Mouse (Mus musculus): ENCODE measurements around the gene Ghdc. TPM values are rescaled to one million over a fixed set of nuclear protein-coding genes. Genes with fewer than 3 reads are reported as not detected.
A peak's percentile ranks its signal among the peaks of the same experiment; 100 is the strongest.
"Not testable (repeated sequence)": the region's sequence is repeated elsewhere in the genome, so short reads cannot be mapped to it uniquely, and the experiment has no call there.

Ghdc gene
- polyA plus RNA-seq, 1 experiment, result not detected

DNA sequence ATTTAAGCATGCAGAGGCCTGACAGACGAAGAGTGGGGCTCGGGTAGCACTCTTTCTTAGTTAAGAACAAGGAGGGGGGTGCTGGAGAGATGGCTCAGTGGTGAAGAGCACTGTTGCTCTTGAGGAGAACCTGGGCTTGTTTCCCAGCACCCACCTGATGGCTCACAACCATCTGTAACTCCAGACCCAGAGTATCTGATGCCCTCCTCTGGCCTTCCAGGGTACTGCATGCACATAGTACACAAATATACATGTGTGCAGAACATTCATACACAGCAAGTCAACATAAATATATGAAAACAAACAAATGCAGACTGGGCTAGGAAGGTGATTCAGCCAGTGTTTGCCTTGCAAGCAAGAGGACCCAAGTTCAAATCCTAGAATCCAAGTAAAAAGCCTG is 40.4 kb upstream of the Ghdc start:
- WGBS, result 94% methylated on average over 2 of the region's 2 CpGs

DNA sequence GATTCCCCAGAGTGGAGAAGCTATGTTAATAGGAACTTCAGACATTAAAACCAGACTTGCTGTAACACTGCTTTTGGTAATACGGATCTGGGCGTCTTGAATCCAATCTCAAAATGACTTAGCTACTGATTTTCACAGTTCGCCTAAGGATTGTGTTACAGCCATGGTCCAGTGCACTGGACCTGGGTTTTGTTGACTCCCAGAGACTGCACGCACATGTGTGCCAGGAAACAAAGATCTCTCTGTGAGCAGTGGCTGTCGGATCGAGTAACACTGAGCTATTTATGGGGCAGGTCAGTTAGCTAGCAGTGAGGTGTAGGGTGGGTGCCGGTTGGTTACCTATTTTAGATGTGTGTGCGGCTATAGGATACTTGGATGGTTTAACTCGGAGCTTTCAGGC is 39.8 kb upstream of the Ghdc start:
- H3K4me3 ChIP-seq (ENCODE audit: insufficient read depth, low read depth, low read length), result no peak overlapping the region
- no peak for TF ChIP-seq CTCF (IDR thresholded peaks at IDR 0.05; ENCODE audit: insufficient read depth, low read depth, low read length)
- TF ChIP-seq POLR2A (IDR thresholded peaks at IDR 0.05; ENCODE audit: insufficient read depth, low read depth, low read length), result no peak
- peaks cover 6% of the 10 kb centered on the region for H3K4me1 ChIP-seq (ENCODE audit: control insufficient read depth, insufficient read depth, low read length)
- H3K27ac ChIP-seq (ENCODE audit: insufficient read depth, low read depth, low read length), result no peak overlapping the region
- 75% methylated on average over 9 of the region's 9 CpGs for WGBS

More for the DNA sequence above, 40.4 kb upstream of the Ghdc start:
- Histone ChIP-seq H3K4me3 (ENCODE audit: insufficient read depth, low read depth, low read length) (no peak overlapping the region), H3K4me1 (ENCODE audit: control insufficient read depth, insufficient read depth, low read length) (peaks cover 6% of the 10 kb centered on the region), H3K27ac (ENCODE audit: insufficient read depth, low read depth, low read length) (no peak overlapping the region)
- TF ChIP-seq CTCF (IDR thresholded peaks at IDR 0.05; ENCODE audit: insufficient read depth, low read depth, low read length) (peak; percentile 17; the same call in 1 of the 2 replicates), POLR2A (IDR thresholded peaks at IDR 0.05; ENCODE audit: insufficient read depth, low read depth, low read length) (no peak)

DNA sequence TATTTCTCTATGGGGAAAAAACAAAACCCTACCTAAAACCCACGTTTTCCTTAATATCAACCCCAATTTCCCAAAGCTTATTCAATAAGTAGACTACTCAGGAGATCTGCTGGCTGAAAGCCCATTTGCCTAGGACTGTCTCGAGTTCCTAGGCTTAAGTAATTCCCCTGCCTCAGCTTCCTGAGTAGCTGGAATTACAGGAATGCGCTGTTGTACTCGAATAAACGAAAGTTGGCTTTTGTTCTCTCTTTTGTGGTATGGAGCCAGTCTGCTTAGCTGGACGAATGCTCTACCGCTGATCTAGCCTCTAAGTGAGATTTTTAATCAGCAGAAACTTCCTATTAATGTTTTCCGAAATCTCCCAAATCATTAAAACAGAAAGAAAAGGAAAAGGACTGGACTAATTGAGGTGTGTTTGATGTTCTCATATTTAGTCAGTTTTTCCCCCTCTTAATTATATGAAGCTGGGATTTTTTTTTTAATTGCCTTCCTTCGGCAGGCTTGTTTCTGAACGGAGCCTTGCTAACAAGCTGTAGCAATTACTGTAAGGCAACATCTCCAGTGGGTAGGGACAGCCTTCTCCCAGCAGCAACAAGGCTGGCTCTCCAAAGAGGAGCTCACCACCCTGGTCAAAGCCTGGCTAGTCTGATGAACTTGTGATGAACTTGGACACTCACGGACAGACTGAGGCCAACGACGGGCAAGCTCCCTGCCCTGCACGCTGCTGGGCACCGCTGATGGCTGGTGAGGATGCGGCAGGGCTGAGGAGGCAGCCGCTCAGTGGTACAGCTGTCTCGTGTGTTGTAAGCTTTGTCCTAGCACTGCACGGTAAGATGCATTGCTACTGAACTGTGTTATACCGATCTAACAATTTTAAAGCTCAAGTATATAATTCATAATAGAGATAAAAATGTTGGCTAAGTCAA is 35.9 kb upstream of the Ghdc start:
- Histone ChIP-seq H3K27ac (ENCODE audit: insufficient read depth, low read depth, low read length) (0 out of 2 replicates have a peak overlapping the region, but pooled peaks have one; percentile 18), H3K4me3 (ENCODE audit: insufficient read depth, low read depth, low read length) (no peak overlapping the region), H3K4me1 (ENCODE audit: control insufficient read depth, insufficient read depth, low read length) (peaks cover 4% of the 10 kb centered on the region)
- no peak for TF ChIP-seq CTCF (IDR thresholded peaks at IDR 0.05; ENCODE audit: insufficient read depth, low read depth, low read length)
- TF ChIP-seq POLR2A (IDR thresholded peaks at IDR 0.05; ENCODE audit: insufficient read depth, low read depth, low read length), result no peak
- 46% methylated on average over 20 of the region's 20 CpGs for WGBS

DNA sequence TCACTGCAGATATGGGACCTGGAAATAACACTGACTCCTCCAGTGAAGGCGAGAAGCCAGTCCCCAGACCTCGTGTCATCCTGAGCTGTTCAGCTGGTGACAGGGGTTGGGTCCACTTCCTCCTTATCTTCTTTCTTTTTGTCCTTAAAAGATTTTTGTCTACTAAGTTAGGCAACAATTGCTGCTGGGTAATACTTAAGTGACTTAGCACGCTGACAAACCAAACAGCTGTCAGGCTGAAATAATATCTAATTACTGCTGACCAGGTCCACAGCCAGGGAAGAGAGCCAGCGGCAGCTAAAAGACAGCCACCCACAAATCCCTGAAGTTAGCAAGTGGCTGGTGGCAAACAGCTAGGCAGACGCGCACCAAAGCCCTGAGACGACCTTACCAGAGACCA is 34.8 kb upstream of the Ghdc start:
- H3K27ac ChIP-seq (ENCODE audit: insufficient read depth, low read depth, low read length), result no peak overlapping the region
- H3K4me3 ChIP-seq (ENCODE audit: insufficient read depth, low read depth, low read length), result no peak overlapping the region
- TF ChIP-seq POLR2A (IDR thresholded peaks at IDR 0.05; ENCODE audit: insufficient read depth, low read depth, low read length) (no peak), CTCF (IDR thresholded peaks at IDR 0.05; ENCODE audit: insufficient read depth, low read depth, low read length) (no peak)
- H3K4me1 ChIP-seq (ENCODE audit: control insufficient read depth, insufficient read depth, low read length), result peaks cover 4% of the 10 kb centered on the region
- 74% methylated on average over 7 of the region's 7 CpGs for WGBS

DNA sequence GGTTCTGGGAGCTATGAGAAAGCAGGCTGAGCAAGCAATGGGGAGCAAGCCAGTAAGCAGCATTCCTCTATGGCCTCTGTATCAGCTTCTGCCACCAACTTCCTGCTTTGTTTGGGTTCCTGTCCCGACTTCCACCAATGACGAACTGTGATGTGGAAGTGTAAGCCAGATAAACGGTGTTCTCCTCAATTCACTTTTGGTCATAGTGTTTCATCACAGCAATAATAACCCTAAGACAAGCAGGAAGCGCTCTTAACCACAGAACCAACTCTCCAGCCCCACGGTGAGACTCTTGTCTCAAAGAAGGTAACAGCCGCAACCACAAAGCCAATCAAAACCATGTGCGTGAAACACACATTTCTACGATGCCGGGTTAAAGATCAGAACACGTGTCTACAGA is 33.7 kb upstream of the Ghdc start:
- H3K4me3 ChIP-seq (ENCODE audit: insufficient read depth, low read depth, low read length), result no peak overlapping the region
- H3K27ac ChIP-seq (ENCODE audit: insufficient read depth, low read depth, low read length), result no peak overlapping the region
- no peak for TF ChIP-seq POLR2A (IDR thresholded peaks at IDR 0.05; ENCODE audit: insufficient read depth, low read depth, low read length)
- TF ChIP-seq CTCF (IDR thresholded peaks at IDR 0.05; ENCODE audit: insufficient read depth, low read depth, low read length), result no peak
- 96% methylated on average over 10 of the region's 10 CpGs for WGBS
- H3K4me1 ChIP-seq (ENCODE audit: control insufficient read depth, insufficient read depth, low read length), result peaks cover 4% of the 10 kb centered on the region

DNA sequence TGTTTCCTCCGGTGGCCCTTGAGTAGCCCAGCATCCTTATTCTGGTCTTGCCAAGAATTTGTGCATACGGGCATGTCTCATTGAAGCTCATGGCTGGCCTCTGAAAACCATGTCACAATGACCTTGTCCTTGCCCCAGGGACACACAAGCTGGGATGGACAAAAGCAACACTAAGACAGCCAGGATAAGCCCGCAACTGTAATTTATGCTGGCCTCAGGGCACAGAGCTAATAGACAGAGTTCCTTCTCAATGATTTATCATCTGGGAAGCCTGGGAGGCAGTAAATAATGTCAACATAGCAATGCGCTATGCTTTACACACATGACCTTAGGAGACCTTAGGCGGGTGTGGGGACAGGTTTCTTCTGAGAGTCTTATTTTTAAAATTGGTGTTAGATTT is 28.7 kb upstream of the Ghdc start:
- 71% methylated on average over 5 of the region's 5 CpGs for WGBS
- TF ChIP-seq POLR2A (IDR thresholded peaks at IDR 0.05; ENCODE audit: insufficient read depth, low read depth, low read length) (no peak), CTCF (IDR thresholded peaks at IDR 0.05; ENCODE audit: insufficient read depth, low read depth, low read length) (no peak)
- no peak overlapping the region for H3K27ac ChIP-seq (ENCODE audit: insufficient read depth, low read depth, low read length)
- no peaks in the 10 kb centered on the region for H3K4me1 ChIP-seq (ENCODE audit: control insufficient read depth, insufficient read depth, low read length)
- H3K4me3 ChIP-seq (ENCODE audit: insufficient read depth, low read depth, low read length), result no peak overlapping the region

DNA sequence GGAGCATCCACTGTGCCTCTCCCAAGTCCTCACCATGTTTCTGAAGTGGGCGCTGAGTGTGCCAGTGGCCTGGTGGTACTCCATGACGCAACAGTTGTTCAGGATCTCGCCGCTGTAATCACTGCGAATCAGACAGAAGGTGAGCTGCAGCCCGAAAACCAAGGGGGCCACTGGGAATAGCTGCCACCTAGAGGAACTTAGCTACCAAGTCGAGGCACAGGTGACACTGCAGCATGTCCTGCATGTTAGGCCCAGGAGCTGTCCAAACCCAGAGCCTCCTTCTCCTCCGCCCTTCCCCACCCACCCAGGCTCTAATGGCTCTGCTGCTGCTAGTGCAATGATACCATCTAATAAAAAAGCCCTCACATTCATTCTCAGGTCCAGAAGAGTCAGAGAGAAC is 25.8 kb upstream of the Ghdc start:
- H3K4me3 ChIP-seq (ENCODE audit: insufficient read depth, low read depth, low read length), result no peak overlapping the region
- H3K27ac ChIP-seq (ENCODE audit: insufficient read depth, low read depth, low read length), result no peak overlapping the region
- 78% methylated on average over 8 of the region's 8 CpGs for WGBS
- H3K4me1 ChIP-seq (ENCODE audit: control insufficient read depth, insufficient read depth, low read length), result no peaks in the 10 kb centered on the region
- no peak for TF ChIP-seq CTCF (IDR thresholded peaks at IDR 0.05; ENCODE audit: insufficient read depth, low read depth, low read length)
- TF ChIP-seq POLR2A (IDR thresholded peaks at IDR 0.05; ENCODE audit: insufficient read depth, low read depth, low read length), result no peak

DNA sequence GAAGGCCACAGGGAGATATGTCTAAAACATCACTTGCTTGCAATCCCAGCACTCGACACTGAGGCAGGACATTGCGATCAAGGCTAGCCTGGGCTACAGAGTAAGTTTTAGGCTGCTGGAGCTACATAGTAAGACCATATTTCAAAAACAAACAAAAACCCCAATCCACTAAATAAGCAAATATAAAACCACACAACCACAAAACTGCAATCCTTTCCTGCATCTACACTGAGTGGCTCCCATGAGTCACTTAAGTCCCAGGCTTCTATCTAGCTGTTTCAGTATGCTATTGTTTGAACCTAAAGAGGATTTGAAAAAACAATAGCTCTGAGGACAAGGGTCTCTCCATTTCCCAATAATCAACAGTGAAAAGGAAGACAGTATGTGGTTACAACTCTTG is 24.6 kb upstream of the Ghdc start:
- no peak overlapping the region for H3K27ac ChIP-seq (ENCODE audit: insufficient read depth, low read depth, low read length)
- H3K4me1 ChIP-seq (ENCODE audit: control insufficient read depth, insufficient read depth, low read length), result no peaks in the 10 kb centered on the region
- no peak for TF ChIP-seq CTCF (IDR thresholded peaks at IDR 0.05; ENCODE audit: insufficient read depth, low read depth, low read length)
- TF ChIP-seq POLR2A (IDR thresholded peaks at IDR 0.05; ENCODE audit: insufficient read depth, low read depth, low read length), result no peak
- no peak overlapping the region for H3K4me3 ChIP-seq (ENCODE audit: insufficient read depth, low read depth, low read length)
- 96% methylated on average over 2 of the region's 2 CpGs for WGBS

DNA sequence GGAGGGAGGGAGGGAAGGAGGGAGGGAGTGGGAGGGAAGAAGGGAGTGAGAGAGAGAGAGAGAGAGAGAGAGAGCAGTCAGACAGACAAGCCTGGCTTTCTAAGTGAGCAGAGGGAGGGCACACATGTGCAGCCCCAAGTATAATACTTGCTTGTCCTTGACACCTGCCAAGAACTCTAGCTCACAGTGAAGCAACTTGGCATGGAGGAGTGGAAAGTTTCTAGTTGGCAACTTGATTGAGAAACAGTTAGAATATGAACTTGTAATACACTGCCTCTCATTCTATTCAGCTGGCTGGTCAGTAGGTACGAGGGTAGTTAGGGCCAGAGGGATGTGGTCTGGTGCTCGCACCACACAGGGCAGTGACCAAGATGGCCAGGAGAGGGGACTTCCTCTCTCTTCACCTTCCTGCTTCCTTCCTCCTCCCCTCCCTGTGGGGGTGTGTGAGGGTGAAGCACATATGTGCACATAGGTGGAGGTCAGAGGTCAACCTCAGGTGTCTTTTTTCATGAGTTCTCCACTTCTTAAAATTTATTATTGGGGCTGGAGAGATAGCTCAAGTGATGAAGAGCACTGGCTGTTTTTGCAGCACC is 20.8 kb upstream of the Ghdc start:
- H3K4me1 ChIP-seq (ENCODE audit: control insufficient read depth, insufficient read depth, low read length), result peaks cover 6% of the 10 kb centered on the region; the same call in 1 of the 2 replicates
- H3K4me3 ChIP-seq (ENCODE audit: insufficient read depth, low read depth, low read length), result no peak overlapping the region
- WGBS, result 64% methylated on average over 2 of the region's 2 CpGs
- TF ChIP-seq CTCF (IDR thresholded peaks at IDR 0.05; ENCODE audit: insufficient read depth, low read depth, low read length) (no peak), POLR2A (IDR thresholded peaks at IDR 0.05; ENCODE audit: insufficient read depth, low read depth, low read length) (no peak)
- no peak overlapping the region for H3K27ac ChIP-seq (ENCODE audit: insufficient read depth, low read depth, low read length)

DNA sequence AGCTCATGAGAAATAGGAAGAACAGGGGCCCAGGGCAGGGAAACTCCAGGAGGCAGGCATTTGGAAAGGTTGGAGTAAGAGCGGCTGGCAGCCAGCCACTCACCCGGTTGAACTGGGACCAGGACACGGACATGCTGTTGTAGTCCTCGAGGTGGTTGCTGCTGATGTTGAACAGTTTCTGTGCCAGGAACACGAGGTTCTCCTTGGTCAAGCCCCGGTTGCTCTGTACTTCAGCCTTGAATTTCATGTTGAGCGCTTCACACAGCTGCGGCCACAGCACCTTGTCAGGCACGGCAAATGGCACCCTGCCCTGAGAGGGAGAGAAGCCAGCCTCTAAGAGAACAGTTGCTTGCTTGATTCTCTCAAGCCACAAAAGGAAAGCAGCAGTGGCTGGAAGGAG is 19.9 kb upstream of the Ghdc start:
- H3K4me1 ChIP-seq (ENCODE audit: control insufficient read depth, insufficient read depth, low read length); H3K4me3 ChIP-seq (ENCODE audit: insufficient read depth, low read depth, low read length): not testable (repeated sequence)
- 56% methylated on average over 9 of the region's 9 CpGs for WGBS
- peak overlapping the region; percentile 64; the same call in 1 of the 2 replicates for H3K27ac ChIP-seq (ENCODE audit: insufficient read depth, low read depth, low read length)
